Mouse (Mus musculus) neural tube, embryonic 14.5 days (tissue): ENCODE measurements around the gene Acad10. TPM values are rescaled to one million over a fixed set of nuclear protein-coding genes. Genes with fewer than 3 reads are reported as not detected.

Experiments
- ATAC-seq: fragments of 200-750 bp; cut with Nextera tagmentation; 2 replicates; pipeline ENCODE4 v1.8.0; 2017; ENCODE audit warnings: low read depth, mild to moderate bottlenecking, moderate TSS enrichment, moderate library complexity
- H3K27ac ChIP-seq: fragments of 300-500 bp; sonication (generic); 2 replicates; pipeline ENCODE4 v1.5.1; 2014; ENCODE audit warnings: low read depth, mild to moderate bottlenecking, control low read depth, low read length, moderate library complexity, mixed read lengths
- H3K27me3 ChIP-seq: fragments of 300-500 bp; sonication (generic); 2 replicates; pipeline ENCODE4 v1.6.1; 2014; ENCODE audit warnings: low read length; ENCODE audit not compliant: control insufficient read depth, insufficient read depth
- H3K36me3 ChIP-seq: fragments of 300-500 bp; sonication (generic); 2 replicates; pipeline ENCODE4 v1.6.1; 2014; ENCODE audit warnings: low read length, mixed read lengths; ENCODE audit not compliant: control insufficient read depth, insufficient read depth
- H3K4me1 ChIP-seq: fragments of 300-500 bp; sonication (generic); 2 replicates; pipeline ENCODE4 v1.6.1; 2014; ENCODE audit warnings: low read length; ENCODE audit not compliant: control insufficient read depth, insufficient read depth
- H3K4me2 ChIP-seq: fragments of 300-500 bp; sonication (generic); 2 replicates; pipeline ENCODE4 v1.6.1; 2014; ENCODE audit warnings: mild to moderate bottlenecking, low read depth, low read length, control low read depth
- H3K4me3 ChIP-seq: fragments of 300-500 bp; sonication (generic); 2 replicates; pipeline ENCODE4 v1.5.1; 2014; ENCODE audit warnings: low read depth, low read length, control low read depth, mixed read lengths
- H3K9ac ChIP-seq: fragments of 300-500 bp; sonication (generic); replicated peaks from 2 replicates; pipeline ENCODE4 v1.6.1; 2014; ENCODE audit warnings: low read depth, mild to moderate bottlenecking, control low read depth, low read length, mixed read lengths
- H3K9me3 ChIP-seq: fragments of 300-500 bp; sonication (generic); 2 replicates; pipeline ENCODE4 v1.6.1; 2016; ENCODE audit warnings: low read length; ENCODE audit not compliant: control insufficient read depth
- WGBS: fragments of 180-500 bp; shearing (Covaris S2); extraction: QIAGEN DNeasy Blood & Tissue Kit; methylation state at CpG from one replicate; pipeline ENCODE4 v1.1.7; 2014; 5-methylcytosine and 5-hydroxymethylcytosine counted together
- polyA plus RNA-seq: library from polyadenylated mRNA; unstranded; fragments of >200 nt; fragmentation: Nextera tagmentation; extraction: Ambion mirVana; gene quantifications from 2 replicates; pipeline ENCODE4 v1.2.1, GENCODE M21; 2014

Gene Acad10
- polyA plus RNA-seq: 1.3 and 1.9 TPM in 2 replicates

DNA sequence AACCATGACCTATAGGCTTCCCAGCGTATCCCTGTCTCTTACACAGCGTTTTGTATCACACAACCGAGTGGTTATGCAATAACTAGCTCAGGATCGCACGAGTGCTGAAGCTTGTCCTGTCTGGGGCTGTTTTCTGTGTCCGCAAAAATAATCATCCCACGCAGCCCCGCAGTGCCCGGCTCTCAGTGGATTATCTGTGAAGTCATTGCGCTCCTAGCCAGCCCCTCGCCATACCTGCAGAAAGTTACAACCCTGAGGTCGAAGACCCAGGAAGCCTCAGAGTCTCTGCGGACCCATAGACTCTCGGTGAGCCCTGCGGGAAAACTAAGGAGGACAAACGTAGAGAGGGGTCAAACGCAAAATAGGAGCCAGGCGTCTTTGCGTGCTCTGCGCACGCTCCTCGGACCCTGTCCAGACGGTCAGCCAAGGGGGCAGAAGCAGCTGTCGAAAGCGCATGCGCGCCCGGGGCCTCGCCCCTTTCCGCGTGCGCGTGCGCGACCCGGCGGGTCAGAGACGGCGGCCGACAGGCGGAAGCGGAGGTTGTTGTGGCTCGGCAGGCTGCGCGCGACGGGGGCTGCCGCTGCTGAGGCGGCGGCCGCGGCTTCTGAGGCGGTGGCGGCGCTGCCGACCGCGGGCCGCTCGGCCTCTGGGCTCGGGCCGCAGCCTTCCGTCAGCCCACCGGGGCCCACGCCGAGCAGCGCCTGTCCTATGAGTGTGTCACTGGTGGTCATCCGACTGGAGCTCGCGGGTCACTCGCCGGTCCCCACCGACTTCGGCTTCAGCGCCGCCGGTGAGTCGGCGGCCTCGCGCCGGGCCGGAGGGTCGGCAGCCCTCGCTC, at the start of gene Acad10, which contains the start of gene Brap:
Gene Acad10, minus strand, starts transcription at position 456 of the 838 bp plus-strand sequence.
Gene Brap, plus strand, starts transcription at position 505 of the 838 bp plus-strand sequence.
- Histone ChIP-seq H3K9ac (peak within 1 kb of the TSS; percentile 90), H3K9me3 (no peaks in the 10 kb centered on the region), H3K4me3 (peak within 1 kb of the TSS; percentile 95), H3K36me3 (peaks cover 7% of the 10 kb centered on the region; the same call in 1 of the 2 replicates), H3K27me3 (no peaks in the 10 kb centered on the region), H3K4me1 (peaks cover 9% of the 10 kb centered on the region), H3K27ac (peak within 1 kb of the TSS; percentile 55), H3K4me2 (peak within 1 kb of the TSS; percentile 84)
- ATAC-seq: peak; percentile 89
- WGBS: 2% methylated on average over 81 of the region's 85 CpGs

- 9% methylated on average over 20 of the region's 20 CpGs for WGBS
- no peak overlapping the region for H3K27ac ChIP-seq
- H3K36me3 ChIP-seq: no peaks in the 10 kb centered on the region
- no peaks in the 10 kb centered on the region for H3K27me3 ChIP-seq
- no peaks in the 10 kb centered on the region for H3K9me3 ChIP-seq
- H3K9ac ChIP-seq: no peak overlapping the region
- no peak overlapping the region for H3K4me3 ChIP-seq
- peak overlapping the region; percentile 33 for H3K4me2 ChIP-seq
- no peaks in the 10 kb centered on the region for H3K4me1 ChIP-seq
- ATAC-seq: no peak
Measured at GRCm38 (mm10) chr5:121704512-121705248, 44.4 kb upstream of the Acad10 start.

- Histone ChIP-seq H3K4me3 (no peak overlapping the region), H3K36me3 (no peaks in the 10 kb centered on the region), H3K27me3 (no peaks in the 10 kb centered on the region), H3K9me3 (no peaks in the 10 kb centered on the region), H3K4me2 (no peak overlapping the region), H3K9ac (no peak overlapping the region), H3K27ac (no peak overlapping the region), H3K4me1 (no peaks in the 10 kb centered on the region)
- 85% methylated on average over 1 of the region's 1 CpGs for WGBS
- no peak for ATAC-seq
Measured at GRCm38 (mm10) chr5:121703341-121703740, 43.0 kb upstream of the Acad10 start.

- Histone ChIP-seq H3K36me3 (no peaks in the 10 kb centered on the region), H3K9ac (no peak overlapping the region), H3K27ac (no peak overlapping the region), H3K4me2 (no peak overlapping the region), H3K9me3 (no peaks in the 10 kb centered on the region), H3K27me3 (no peaks in the 10 kb centered on the region), H3K4me1 (no peaks in the 10 kb centered on the region), H3K4me3 (no peak overlapping the region)
- no peak for ATAC-seq
- whole genome bisulfite sequencing: 68% methylated on average over 8 of the region's 8 CpGs
Measured at GRCm38 (mm10) chr5:121701111-121701769, 40.9 kb upstream of the Acad10 start.

- no peak overlapping the region for H3K4me3 ChIP-seq
- H3K36me3 ChIP-seq: no peaks in the 10 kb centered on the region
- no peak for ATAC-seq
- no peak overlapping the region for H3K27ac ChIP-seq
- H3K9me3 ChIP-seq: no peaks in the 10 kb centered on the region
- H3K27me3 ChIP-seq: no peaks in the 10 kb centered on the region
- H3K4me1 ChIP-seq: no peaks in the 10 kb centered on the region
- 31% methylated on average over 11 of the region's 11 CpGs for WGBS
- no peak overlapping the region for H3K4me2 ChIP-seq
- H3K9ac ChIP-seq: no peak overlapping the region
Measured at GRCm38 (mm10) chr5:121700496-121700895, 40.2 kb upstream of the Acad10 start.

- Histone ChIP-seq H3K4me1 (no peaks in the 10 kb centered on the region), H3K9me3 (no peaks in the 10 kb centered on the region), H3K27ac (no peak overlapping the region), H3K4me2 (no peak overlapping the region), H3K36me3 (no peaks in the 10 kb centered on the region), H3K9ac (no peak overlapping the region), H3K4me3 (no peak overlapping the region), H3K27me3 (no peaks in the 10 kb centered on the region)
- ATAC-seq: no peak
- 63% methylated on average over 5 of the region's 5 CpGs for WGBS
Measured at GRCm38 (mm10) chr5:121699891-121700290, 39.6 kb upstream of the Acad10 start.

- Histone ChIP-seq H3K4me2 (no peak overlapping the region), H3K9ac (no peak overlapping the region)
Measured at GRCm38 (mm10) chr5:121696761-121697160, 36.4 kb upstream of the Acad10 start.

GRCm38 (mm10) chr5:121692897-121693296, 32.6 kb upstream of the Acad10 start:
- no peak overlapping the region for H3K4me3 ChIP-seq
- no peaks in the 10 kb centered on the region for H3K9me3 ChIP-seq
- WGBS: 95% methylated on average over 4 of the region's 4 CpGs
- ATAC-seq: no peak
- no peaks in the 10 kb centered on the region for H3K36me3 ChIP-seq
- H3K27ac ChIP-seq: no peak overlapping the region
- no peaks in the 10 kb centered on the region for H3K4me1 ChIP-seq
- no peaks in the 10 kb centered on the region for H3K27me3 ChIP-seq
- H3K4me2 ChIP-seq: no peak overlapping the region
- no peak overlapping the region for H3K9ac ChIP-seq

More at GRCm38 (mm10) chr5:121696761-121697160, 36.4 kb upstream of the Acad10 start:
- Histone ChIP-seq H3K27ac (no peak overlapping the region), H3K4me3 (no peak overlapping the region), H3K36me3 (no peaks in the 10 kb centered on the region), H3K27me3 (no peaks in the 10 kb centered on the region), H3K9me3 (no peaks in the 10 kb centered on the region), H3K4me1 (no peaks in the 10 kb centered on the region)
- no peak for ATAC-seq
- 53% methylated on average over 6 of the region's 6 CpGs for WGBS
